Comparison of ENCODE assay signal across 15 mouse cellular contexts in the genomic region with DNA sequence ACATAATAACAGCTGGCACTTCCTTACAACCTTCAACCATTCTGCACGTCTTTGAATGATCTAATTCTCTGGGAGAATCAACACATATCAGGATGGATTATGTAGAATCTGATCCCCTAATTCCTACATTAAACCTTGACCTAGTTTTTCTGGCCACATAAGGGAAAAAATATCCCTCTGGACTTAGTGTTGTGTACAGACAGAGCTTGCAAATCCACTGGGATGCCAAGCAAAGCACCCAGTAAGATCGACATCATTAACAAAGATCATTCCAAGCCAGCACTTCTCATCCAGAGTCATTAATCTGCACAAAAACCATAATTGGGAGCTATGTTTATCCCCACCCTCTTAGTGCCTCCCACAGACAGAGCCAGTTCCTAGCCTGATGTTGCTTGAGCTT.
"Had no signal": no experiment of that assay in that cellular context is flagged by ENCODE, and none has a peak within 500 bp of the region (broad histone marks: within the 10 kb centered on the region; RNA-seq: fewer than 3 reads in every experiment).

No protein-coding gene starts in this region.

- H3K4me1 ChIP-seq: liver, embryonic 12.5 days; midbrain, embryonic 10.5 days; midbrain, embryonic 13.5 days; neural tube, embryonic 12.5 days; stomach, embryonic 15.5 days had no signal

- DNase-seq: lung, adult 18-20 months; lung, embryonic 14.5 days; lung, postnatal 10 days; lung, postnatal 4 days; right cerebral cortex, postnatal 14 days; thymus, adult 2 months; thymus, postnatal 25 days; thymus, postnatal 4 days had no signal

- H3K9ac ChIP-seq: liver, embryonic 12.5 days; liver, embryonic 14.5 days; lung, embryonic 14.5 days; midbrain, embryonic 13.5 days; neural tube, embryonic 12.5 days; stomach, embryonic 15.5 days had no signal

- H3K36me3 ChIP-seq: liver, embryonic 12.5 days; midbrain, embryonic 10.5 days; midbrain, embryonic 13.5 days; neural tube, embryonic 12.5 days; stomach, embryonic 15.5 days had no signal

- H3K27ac ChIP-seq: liver, embryonic 12.5 days; liver, embryonic 14.5 days; midbrain, embryonic 10.5 days; midbrain, embryonic 13.5 days; neural tube, embryonic 12.5 days; stomach, embryonic 15.5 days had no signal

- H3K4me2 ChIP-seq: liver, embryonic 12.5 days; lung, embryonic 14.5 days; midbrain, embryonic 13.5 days; neural tube, embryonic 12.5 days; stomach, embryonic 15.5 days had no signal

- H3K9me3 ChIP-seq: liver, embryonic 12.5 days; midbrain, embryonic 10.5 days; midbrain, embryonic 13.5 days; neural tube, embryonic 12.5 days; stomach, embryonic 15.5 days had no signal

- H3K4me3 ChIP-seq: liver, embryonic 12.5 days; midbrain, embryonic 10.5 days; midbrain, embryonic 13.5 days; neural tube, embryonic 12.5 days; stomach, embryonic 15.5 days had no signal

- H3K27me3 ChIP-seq: liver, embryonic 12.5 days; midbrain, embryonic 13.5 days; neural tube, embryonic 12.5 days; stomach, embryonic 15.5 days had no signal

- ATAC-seq: liver, embryonic 12.5 days; midbrain, embryonic 13.5 days; midbrain, embryonic 16.5 days had no signal
